Mouse (Mus musculus) adrenal gland, postnatal 14 days (tissue): ENCODE data around the gene Khnyn. TPM values are rescaled to one million over a fixed set of nuclear protein-coding genes. Genes with fewer than 3 reads are reported as not detected.

Experiments used
- DNase-seq: peaks from one replicate; pipeline ENCODE4 v3.0.0; 2021; ENCODE audit warnings: mixed read lengths
- total RNA-seq: library from RNA; stranded (reverse); gene quantifications from 2 replicates; pipeline ENCODE4 v1.2.3, GENCODE M21; 2021

Gene Khnyn
- total RNA-seq, 1 experiment from 2014 or later, result 19.2 TPM

DNA sequence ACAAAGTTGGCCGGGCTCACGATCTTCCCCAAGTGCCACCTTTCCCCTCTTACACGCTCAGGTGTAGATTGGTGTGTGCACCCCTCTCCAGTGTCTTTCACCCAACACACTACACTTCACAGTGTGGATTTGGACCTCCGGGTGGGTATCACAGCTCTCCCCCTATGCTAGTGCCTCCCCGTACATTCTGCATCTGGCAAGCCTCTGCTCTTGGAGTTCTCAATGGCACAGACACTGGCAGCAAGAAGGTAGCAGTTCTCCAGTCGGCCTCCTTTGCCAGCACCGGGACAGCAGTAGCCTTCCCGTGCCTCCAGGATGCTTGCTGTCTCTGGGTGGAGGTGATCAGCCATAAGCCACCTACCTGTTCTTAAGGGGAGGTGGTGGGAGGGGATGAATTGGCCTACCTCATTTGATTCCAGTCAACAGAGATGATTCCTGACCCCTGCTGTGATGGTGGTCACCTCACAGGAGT, 11.5 kb upstream of the Khnyn start:
- DNase-seq, result no peak

DNA sequence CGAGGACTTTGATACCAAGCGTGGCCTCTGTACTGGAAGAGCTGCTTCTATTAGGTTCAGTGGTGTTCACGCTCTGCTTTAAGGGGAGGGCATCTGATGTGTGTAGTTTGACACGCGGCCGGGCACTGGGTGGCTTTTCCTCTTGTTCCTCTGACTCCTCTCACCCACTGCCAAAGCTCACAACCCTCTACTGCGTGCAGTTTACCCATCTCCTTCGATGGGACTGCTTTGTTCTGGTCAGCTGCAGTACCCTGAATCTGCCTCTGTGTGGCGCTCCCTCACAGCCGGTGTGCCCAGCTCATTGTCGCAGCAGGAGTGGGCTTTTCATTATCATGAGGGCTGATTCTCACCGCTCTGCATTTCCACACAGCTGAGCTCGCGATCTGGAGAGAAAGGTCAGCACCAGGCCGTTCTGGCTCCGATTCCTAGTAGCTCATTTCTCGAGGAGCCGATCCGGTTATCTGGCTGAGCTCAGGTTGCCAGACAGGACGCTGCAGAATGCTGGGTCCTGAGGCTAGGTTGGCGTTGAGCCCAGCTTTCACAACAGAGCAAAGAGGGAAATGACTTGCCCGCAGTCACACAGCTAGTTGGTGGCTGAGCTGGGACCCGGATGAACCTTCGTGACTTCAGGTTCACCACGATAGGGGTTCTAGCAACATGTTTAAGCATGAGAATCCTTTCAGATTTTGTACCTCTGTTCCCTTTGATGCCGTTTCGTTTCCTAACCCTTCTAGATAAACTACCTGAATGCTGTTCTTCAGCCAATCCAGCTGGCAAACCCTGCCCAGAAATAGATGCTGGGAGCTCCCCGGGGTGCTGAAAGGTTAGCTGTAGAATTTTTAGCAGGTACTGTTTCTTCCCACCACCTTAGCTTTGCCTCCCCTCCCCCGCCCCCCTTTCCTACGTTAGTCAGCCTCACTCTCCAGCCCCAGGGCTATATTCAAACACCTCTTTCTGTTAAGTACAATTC, 10.7 kb upstream of the Khnyn start:
- DNase-seq, result peak; percentile 88

DNA sequence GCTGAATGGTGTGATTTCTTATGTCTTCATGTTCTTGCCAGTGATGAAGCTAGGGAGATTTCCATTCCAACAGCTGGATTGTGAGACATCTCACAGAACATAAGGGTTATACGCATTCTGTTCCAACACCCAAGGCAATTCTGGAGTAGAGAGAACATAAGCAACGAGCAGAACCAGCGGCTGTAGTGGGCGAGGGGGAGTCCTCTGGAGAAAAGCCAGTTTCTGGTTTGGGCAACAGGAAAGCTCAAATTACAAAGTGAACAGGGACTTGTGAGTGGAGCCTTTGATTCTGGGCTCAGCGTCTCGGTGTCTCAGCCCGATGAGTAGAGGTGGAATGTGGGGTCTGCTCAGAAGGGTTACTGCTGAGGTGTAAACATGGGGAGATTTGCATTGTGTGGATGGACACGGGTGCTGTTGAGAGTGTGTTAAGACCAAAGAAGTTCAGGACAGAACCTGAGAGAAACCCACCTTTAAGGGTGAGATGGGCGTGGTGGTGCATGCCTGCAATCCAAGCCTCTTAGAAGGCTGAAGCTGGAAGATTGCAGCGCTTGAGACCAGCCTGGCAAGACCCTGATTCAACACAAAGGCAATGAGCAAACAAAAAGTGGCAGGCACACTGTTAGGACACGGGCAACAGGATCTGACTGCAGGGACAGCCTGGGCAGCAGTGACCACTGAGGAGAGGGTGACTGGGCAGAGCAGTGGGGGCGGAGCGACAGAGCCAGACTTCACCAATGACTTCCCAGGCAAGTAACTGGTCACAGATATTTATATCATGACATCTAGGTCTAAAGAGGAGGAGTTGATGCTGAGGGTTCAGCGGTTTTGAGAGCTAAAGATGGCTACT, 7.1 kb upstream of the Khnyn start:
- no peak for DNase-seq

DNA sequence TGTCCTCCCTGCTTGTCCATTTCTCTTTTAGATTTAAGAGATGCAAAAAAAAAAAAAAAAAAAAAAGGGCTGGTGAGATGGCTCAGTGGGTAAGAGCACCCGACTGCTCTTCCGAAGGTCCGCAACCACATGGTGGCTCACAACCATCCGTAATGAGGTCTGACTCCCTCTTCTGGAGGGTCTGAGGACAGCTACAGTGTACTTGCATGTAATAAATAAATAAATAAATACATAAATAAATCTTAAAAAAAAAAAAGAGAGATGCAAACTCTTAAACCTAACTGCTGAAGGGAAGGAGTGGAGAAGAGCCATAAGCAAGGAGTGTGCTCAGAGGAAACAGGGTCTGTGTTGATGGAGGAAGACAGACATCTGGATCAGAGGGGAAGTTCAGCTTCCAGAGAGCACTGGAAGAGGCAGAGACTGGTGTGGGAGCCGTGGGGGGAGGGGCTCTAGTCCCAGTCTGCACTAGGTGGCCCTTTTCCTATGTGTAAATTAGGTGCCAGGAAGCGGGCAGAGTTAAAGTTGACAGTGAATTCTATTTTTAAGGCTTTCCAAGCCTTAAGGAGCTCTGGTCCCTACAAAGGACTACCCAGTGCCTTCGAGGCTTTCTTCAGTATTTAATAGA, 6.3 kb upstream of the Khnyn start:
- DNase-seq, result no peak

DNA sequence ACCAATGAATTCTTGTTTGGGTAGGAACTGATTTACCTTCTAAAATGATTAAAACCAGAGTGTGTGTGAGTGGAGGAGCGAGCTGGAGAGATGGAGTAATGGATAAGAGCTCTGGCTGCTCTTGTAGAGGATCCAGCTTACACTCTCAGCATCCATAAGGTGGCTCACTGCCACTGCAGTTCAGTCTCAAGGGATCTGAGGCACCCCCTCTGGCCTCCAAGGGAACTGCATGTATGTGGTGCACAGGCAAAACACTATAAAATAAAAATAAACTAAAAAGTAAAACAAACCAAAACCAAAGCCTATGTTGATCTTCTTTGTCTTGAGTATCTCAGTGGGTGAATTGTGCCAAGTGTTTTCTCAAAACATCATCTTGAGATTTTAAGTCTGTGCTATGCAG, 5.1 kb upstream of the Khnyn start:
- DNase-seq, result peak; percentile 89

DNA sequence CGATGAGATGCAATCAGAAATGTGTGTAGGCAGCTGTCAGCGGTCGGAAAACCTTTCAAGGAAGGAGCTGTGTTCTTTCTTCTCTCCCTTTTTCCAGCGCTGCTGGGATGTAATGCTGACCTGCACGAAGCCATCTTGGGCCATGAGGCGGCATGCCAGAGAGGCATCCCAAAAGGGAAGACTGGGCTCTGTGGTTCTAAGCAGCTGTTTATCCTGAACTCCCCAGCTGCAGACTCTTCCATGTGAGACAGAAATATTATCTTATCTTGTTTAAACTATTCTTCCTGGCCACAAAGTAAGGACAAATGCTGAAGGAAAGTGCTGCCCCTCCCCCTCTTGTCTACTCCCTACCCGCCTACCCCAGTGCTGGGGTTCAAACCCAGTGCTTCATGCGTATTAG, 3.8 kb upstream of the Khnyn start:
- DNase-seq, result no peak

DNA sequence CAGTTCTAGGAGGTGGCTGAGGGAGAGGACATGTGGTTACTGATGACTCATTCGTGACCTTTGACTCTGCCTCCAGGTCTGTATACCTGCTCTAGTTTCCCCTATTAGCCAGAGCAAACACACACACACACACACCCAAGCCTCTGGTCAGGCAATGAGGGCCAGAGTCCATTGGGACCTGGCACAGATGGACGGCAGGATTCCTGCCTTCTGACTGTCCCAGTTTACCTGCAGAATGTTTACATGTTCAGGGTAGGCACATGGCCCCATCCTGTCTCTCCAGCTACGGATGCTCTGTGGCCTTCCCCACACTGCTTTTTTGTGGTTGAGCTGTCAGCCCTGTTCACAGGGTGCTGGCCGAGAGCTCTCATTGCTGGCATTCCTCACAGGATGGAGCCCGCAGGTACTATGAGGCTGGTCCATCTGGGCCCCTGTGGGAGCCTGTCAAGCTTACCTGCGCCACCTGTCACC, 2.5 kb upstream of the Khnyn start:
- DNase-seq, result no peak

DNA sequence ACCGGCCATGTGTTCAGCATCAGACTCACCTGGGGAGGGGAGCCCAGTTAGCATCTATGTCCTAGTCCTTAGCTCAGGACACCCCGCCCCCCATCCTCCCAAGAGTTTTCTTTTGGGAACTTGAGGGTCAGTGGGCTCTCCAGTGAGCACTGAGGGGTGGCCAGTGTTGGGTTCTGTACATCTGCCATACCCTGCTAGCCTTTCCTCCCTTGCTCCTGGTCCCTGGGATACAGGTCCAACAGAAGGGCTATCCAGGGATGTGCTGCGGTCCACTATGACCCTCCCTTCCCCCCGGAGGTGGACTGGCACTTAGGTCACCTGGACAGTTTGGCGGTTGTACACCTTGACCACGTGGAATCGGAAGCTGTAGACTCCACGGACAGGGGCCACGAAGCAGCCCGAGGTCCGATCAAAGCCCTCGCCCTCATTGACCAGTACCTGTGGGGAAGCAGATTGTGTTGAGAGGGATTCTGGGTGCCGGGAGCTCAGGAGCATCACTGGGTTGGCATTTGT, 1.5 kb upstream of the Khnyn start:
- DNase-seq, result no peak

DNA sequence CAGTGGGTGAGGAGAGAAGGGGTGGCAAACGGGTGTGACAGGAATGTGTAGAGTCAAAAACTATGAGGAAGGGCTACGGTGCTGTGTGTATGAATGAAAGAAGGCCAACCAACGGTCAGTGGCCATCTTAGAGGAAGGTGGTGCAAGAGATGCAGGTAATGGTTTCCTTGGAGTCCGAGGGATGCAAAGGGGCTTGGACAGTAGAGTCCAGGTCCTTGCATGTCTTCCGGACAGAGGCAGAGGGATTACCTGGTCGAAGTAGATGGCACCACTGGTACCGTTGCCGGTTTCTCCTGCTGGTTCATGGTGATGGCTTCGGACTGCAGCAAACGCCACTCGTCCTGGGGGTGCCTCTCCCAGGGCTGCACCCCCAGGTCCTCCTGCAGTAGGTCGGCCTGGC, 1.1 kb upstream of the Khnyn start:
- no peak for DNase-seq

DNA sequence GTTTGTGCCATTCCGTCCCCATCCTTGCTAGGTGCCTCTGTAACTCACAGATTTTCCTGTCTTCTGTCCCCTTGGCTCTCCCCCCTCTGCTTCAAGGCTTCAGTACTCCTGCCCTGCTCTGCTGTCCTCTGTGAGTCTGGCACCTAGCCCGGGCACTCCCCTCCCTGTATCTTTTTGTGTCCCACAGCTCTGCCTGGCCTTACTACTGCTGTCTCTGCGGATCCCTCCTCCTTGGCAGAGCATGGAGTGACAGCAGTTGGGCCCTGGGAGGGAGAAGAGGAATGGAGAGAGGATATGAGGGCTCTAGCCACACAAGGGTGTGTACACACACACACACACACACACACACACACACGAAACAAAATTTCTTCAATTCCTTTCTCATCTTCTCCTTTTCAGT, 581 bp upstream of the Khnyn start, which contains the start of gene Cbln3:
TSS of gene Cbln3 (minus strand) at position 227 of the 400 bp plus-strand sequence.
- peak; percentile 90 for DNase-seq

DNA sequence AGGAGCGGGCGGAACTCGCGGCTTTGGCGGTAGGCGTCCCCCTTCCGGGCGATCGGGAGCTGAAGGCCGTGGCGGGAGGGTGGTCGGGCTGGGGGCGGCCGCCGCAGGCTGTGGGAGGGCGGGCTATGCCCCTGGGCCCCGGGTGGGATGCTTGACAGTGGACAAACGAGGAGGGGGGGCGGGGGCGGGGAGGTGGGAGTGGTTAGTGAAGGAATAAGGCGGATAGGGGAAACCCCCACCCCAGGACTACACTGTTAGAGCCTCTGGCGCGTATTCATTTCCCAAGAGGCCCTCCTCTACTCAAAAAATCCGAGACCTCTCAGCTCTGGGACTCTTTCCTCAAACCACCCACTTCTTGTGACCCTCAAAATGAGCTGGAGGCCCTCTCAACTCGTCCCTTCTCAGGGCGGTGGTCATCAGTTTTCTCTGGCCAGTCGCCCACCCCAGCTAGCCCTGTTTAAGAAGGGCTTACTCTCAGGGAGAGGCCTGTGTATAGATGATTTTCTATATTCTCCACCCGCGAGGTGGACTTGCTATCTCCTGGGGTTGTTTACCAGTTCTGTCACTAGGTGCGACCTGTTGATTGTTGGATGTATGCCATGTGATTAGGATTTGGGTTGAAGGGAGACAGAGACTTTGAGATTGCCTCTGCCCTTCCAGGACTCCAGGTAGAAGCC, 505 bp downstream of the Khnyn start:
- DNase-seq, result no peak

DNA sequence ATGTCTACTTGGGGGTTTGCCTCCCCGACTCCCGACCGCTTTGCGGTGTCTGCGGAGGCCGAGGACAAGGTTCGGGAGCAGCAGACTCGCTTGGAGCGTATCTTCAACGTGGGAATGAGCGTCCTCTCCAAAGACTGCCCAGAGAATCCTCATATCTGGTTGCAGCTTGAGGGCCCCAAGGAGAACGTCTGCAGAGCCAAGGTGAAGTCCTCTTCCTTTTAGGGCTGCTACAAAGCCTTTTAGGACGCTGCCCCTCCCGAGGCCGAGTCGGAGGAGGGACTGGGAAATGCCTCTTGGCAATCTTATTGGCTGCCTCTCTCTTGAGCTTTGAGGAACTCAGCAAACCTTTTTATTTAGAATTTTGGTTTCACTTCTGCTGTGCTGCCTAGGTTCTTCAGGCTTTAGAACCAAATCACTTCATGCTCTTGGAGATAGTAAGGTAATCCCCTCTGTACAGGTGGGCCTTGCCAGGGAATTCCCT, 1.1 kb downstream of the Khnyn start:
- peak; percentile 77 for DNase-seq

DNA sequence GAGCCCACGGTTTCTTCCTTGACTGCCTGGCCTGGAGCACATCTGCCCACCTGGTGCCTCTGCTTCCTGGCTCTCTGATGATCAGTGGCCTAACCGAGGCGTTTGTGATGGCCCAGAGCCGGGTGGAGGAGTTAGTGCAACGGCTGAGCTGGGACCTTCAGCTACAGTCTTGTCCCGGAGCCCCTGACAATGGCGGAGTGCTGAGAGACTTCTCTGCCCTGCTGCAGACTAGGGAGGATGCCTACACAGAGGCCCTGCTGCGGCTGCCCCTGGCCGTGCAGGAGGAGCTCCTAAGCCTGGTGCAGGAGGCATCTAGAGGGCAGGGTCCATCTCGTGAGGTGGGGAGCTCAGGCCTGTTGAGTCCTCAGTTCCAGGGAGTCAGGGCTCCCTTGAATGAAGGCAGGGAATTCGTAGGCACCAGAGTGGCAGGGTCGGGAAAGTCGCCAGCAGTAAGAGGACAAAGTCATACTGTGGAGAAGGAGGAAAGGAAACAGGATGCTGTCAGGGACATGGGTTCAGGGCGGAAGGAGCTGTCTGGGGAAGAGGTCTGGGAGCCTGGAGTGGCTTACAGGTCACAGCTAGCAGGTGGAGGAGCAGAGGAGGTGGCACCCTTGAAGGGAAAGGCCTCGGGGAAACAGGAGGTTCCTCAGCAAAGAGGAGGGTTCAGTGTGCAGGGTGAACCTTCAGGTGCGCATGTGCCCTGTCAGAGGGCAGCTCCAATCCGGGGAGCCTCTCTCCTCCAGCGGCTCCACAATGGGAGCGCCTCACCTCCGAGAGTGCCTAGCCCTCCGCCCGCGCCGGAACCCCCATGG, 2.0 kb downstream of the Khnyn start:
- no peak for DNase-seq

DNA sequence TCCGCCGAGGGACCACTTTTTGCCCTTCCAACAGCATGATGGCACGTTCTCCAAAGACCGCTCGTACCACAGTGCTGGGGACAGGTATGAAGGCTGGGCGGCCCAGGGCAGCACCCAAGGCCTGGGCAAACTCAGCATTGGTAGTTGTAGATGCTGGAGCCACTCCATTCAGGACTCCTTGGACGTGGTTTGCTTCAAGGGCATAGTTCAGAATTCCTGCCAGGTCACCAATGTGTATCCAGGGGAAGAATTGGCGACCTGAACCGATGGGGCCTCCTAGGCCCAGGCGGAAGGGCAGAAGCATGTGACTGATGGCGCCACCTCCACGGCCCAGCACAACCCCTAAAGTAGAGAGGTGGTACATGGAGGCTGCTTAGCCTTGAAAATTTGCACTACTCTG, 12.9 kb downstream of the Khnyn start:
- DNase-seq, result no peak

DNA sequence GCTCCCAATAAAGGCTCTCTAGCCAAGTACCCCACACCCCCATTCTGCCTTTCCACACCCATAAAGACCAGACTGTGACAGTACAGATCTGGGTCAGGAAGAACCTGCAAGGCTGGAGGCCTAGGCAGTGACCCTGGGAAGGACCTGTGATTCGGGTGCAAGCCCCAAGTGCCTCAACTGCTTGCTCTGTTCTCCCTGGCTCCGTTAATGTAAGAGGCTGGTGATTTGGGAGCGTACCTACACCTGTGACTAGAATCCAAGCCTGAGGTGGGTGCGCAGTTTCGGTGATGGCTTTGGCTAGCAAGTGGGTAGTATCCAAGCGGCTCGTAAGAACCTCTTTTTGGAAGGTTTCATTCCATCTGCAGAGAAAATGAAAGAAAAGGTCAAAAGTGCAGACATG, 14.2 kb downstream of the Khnyn start:
- no peak for DNase-seq

DNA sequence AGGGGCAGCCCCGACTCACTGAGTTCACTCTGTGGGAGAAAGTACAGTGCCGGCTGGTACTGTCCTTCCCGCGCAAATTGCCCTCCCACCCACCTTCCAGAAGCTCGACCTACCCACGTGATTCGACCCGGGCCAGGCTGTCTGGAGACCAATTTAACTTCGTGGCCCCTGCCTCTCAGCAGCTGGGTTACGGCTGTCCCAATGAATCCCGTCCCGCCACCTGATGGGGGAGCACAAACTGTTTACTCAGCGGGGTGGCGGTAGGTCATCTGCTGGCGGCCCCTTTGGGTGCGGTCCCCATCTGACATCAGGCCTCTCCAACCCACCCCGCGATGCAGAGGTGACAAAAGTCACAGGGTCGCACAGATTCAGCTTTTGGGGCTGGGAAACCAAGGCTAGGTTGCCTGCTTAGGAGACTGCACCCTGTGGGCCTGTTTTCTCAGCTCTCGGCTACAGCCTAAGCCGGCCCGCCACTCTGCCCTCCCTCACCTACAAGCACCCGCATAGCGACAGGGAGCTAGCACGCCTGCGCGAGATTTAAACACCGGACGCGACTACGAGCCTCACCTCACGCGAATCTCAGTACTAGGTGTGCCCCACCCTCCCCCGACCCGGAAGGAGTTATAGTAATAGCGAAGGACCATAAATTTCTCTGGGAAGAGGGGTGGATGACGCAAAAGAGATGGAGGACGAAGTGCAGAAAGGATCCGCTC, 15.1 kb downstream of the Khnyn start, which contains the start of gene Sdr39u1:
TSS of gene Sdr39u1 (minus strand) at position 593 of the 713 bp plus-strand sequence.
- peak; percentile 95 for DNase-seq

DNA sequence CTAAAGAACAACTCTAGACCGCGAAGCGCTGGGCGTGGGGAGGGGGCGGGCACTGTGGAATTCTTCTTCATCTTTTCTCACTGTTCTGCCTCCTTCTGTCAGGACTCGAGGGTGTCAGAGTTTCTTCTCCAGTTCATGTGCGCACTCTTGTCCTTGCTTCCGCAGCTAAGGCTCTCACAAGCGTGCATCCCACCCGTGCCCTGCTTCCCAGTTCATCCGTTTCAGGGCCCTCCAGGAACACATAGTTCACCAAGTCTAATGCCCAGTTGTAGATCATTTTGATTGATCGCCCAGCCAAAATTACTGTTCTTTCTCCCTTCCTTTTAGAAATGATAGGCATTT, 15.6 kb downstream of the Khnyn start:
- DNase-seq, result no peak

DNA sequence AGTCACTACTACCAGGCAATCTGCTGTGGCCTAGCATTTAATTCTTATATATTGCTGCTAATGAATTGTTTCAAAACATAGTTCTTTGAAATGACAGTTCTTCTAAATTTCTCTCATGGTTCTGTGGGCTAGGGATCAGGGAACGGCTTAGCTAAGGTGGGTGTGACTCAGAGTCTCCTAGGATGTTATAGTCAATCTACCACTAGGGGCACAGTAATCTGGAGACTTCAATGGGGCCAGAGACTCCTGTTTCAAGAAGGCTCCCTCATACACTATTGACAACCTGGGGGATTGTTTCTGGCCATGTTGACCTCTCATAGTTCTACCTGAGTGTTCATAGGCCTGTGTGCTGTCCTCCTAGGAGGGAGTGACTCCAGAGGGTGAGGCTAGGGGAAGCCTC, 20.8 kb downstream of the Khnyn start:
- DNase-seq, result no peak

DNA sequence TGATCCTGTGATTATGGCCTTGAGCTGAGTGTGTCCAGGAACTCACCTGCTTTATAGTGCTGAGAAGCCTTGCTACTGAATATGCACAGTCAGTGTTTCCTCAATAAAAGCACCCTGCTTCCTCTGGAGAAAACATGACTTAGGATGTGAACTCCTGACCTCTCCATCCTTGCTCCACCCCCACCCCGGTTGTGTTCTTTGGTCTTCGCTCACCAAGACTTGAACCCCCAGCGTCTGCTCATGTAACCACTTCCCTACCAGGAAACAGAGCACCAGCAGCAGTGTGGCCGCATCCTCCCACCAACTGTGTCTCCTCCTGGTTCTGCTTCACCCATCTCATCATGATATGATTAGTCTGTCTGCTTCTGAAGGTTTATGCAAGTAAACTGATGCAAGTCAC, 28.7 kb downstream of the Khnyn start:
- DNase-seq, result peak; percentile 11
